ENCODE assay signal across 17 mouse cellular contexts in the genomic region with DNA sequence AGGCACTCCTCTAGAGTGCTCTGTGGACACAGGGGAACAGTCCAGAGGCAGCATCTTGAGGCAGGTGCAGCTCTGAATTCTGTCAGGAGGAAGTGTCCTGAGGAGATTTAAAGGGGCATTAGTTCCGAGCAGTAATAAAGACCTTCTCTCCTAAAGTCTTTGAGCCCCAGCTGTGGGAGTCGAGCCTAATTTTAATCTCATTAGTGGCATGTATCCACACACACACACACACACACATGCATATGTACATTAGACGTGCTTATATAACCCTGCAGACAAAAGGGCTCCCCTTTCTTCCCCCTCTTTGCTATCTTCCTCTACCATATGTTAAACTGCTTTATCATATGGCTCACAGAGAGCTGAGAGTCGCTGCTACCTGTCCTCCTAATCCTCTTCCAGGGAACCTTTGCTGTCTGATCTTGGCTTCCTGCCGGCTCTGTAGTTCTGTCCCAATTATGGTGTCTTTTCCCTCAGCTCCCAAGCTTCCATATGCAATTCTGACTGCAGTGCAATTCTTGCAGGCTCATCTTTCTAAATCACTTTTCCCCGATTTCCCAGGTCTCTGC.
DNase-seq lines count a peak whose midpoint lies in the region; ATAC-seq and TF ChIP-seq lines count a peak whose summit lies in the region.
"Had no signal": no experiment of that assay in that cellular context is flagged by ENCODE, and none has a peak within 500 bp of the region (broad histone marks: within the 10 kb centered on the region; RNA-seq: fewer than 3 reads in every experiment).

No protein-coding gene starts in this region.

- no peak for TF ChIP-seq POLR2A in cerebellum, adult 2 months (IDR thresholded peaks at IDR 0.05; ENCODE audit: borderline replicate concordance, insufficient read depth, low read length)

- no peak for TF ChIP-seq CTCF in cerebellum, adult 2 months (IDR thresholded peaks at IDR 0.05; ENCODE audit: borderline replicate concordance, insufficient read depth, low read depth, low read length)

- H3K4me2 ChIP-seq in midbrain, embryonic 14.5 days (ENCODE audit: low read length), result no peak overlapping the region
- H3K4me2 ChIP-seq: heart, embryonic 12.5 days; intestine, embryonic 15.5 days; liver, embryonic 11.5 days had no signal

- no peak overlapping the region for H3K27ac ChIP-seq in cerebellum, adult 2 months (ENCODE audit: insufficient read depth, low read length)
- H3K27ac ChIP-seq in midbrain, embryonic 14.5 days (replicated peaks; ENCODE audit: low read depth, low read length), result peak overlapping the region; percentile 37
- H3K27ac ChIP-seq: intestine, embryonic 15.5 days; limb, embryonic 10.5 days had no signal

- H3K9me3 ChIP-seq in midbrain, embryonic 14.5 days (ENCODE audit: control insufficient read depth, low read length), result no peaks in the 10 kb centered on the region
- H3K9me3 ChIP-seq: heart, embryonic 12.5 days; intestine, embryonic 15.5 days; limb, embryonic 10.5 days had no signal

- no peak overlapping the region for H3K9ac ChIP-seq in midbrain, embryonic 14.5 days (replicated peaks; ENCODE audit: low read length)
- H3K9ac ChIP-seq: heart, embryonic 12.5 days; intestine, embryonic 15.5 days had no signal

- no peak overlapping the region for H3K4me3 ChIP-seq in cerebellum, adult 2 months (replicated peaks; ENCODE audit: insufficient read depth, low read depth, low read length)
- no peak overlapping the region for H3K4me3 ChIP-seq in midbrain, embryonic 14.5 days (replicated peaks; ENCODE audit: low read depth, low read length)
- H3K4me3 ChIP-seq: heart, embryonic 12.5 days; intestine, embryonic 15.5 days; limb, embryonic 10.5 days had no signal

- no peaks in the 10 kb centered on the region for H3K36me3 ChIP-seq in midbrain, embryonic 14.5 days (ENCODE audit: control insufficient read depth, insufficient read depth, low read length)
- H3K36me3 ChIP-seq: heart, embryonic 12.5 days; intestine, embryonic 15.5 days; limb, embryonic 10.5 days had no signal

- no peaks in the 10 kb centered on the region for H3K27me3 ChIP-seq in cerebellum, adult 2 months (ENCODE audit: control insufficient read depth, insufficient read depth, low read length)
- no peaks in the 10 kb centered on the region for H3K27me3 ChIP-seq in midbrain, embryonic 14.5 days (ENCODE audit: control insufficient read depth, insufficient read depth, low read length)
- H3K27me3 ChIP-seq: heart, embryonic 12.5 days; intestine, embryonic 15.5 days had no signal

- peak; percentile 29 to 41 for DNase-seq in cerebellum, adult 2 months
- DNase-seq in cerebellum, postnatal 10 days, result no peak
- DNase-seq in retina, postnatal 1 day, result peak; percentile 56
- no peak for DNase-seq in retina, embryonic 14.5 days (ENCODE audit: low spot score)
- DNase-seq in midbrain, embryonic 14.5 days, result peak; percentile 64
- DNase-seq in left cerebral cortex, adult 9 months (ENCODE audit: low spot score in 2 of 2), result no peak
- DNase-seq in spleen, adult 12 weeks (ENCODE audit: low spot score), result no peak
- DNase-seq: adrenal gland, adult 2 months; kidney, postnatal 4 days; lung, adult 2 months; lung, postnatal 4 days; thymus, postnatal 4 days had no signal

- no peaks in the 10 kb centered on the region for H3K4me1 ChIP-seq in cerebellum, adult 2 months (ENCODE audit: control insufficient read depth, insufficient read depth, low read length)
- H3K4me1 ChIP-seq in midbrain, embryonic 14.5 days (ENCODE audit: control insufficient read depth, insufficient read depth, low read length), result peaks cover 26% of the 10 kb centered on the region; the same call in 1 of the 2 replicates
- H3K4me1 ChIP-seq: intestine, embryonic 15.5 days had no signal

- 50% methylated on average over 6 of the region's 6 CpGs for WGBS in cerebellum, adult 2 months
- WGBS in midbrain, embryonic 14.5 days, result 20% methylated on average over 6 of the region's 6 CpGs

- no peak; the same call in 1 of the 2 replicates for ATAC-seq in midbrain, embryonic 14.5 days (ENCODE audit: low FRiP score, low TSS enrichment)
- ATAC-seq: forebrain, embryonic 14.5 days; intestine, embryonic 15.5 days had no signal

Comparison
In these comparisons a context has a peak if more than half of its experiments do, and no peak if none do; other contexts are left out.
1. DNase-seq: peak in cerebellum, adult 2 months (2 of 2), retina, postnatal 1 day (single experiment) and midbrain, embryonic 14.5 days (single experiment); none in cerebellum, postnatal 10 days (0 of 2), retina, embryonic 14.5 days (single experiment), left cerebral cortex, adult 9 months (0 of 2) and spleen, adult 12 weeks (single experiment).